Mouse (Mus musculus) myocyte (in vitro differentiated cells): ENCODE data around the gene Fgfr1op2. TPM values are rescaled to one million over a fixed set of nuclear protein-coding genes. Genes with fewer than 3 reads are reported as not detected.

Experiments used
- H3K27me3 ChIP-seq: one replicate; pipeline ENCODE4 v1.6.1; 2011; ENCODE audit not compliant: control insufficient read depth, insufficient read depth, insufficient read length
- H3K36me3 ChIP-seq: one replicate; pipeline ENCODE4 v1.6.1; 2011; ENCODE audit not compliant: control insufficient read depth, insufficient read depth
- H3K4me2 ChIP-seq: one replicate; pipeline ENCODE4 v1.6.1; 2011; ENCODE audit warnings: low read depth, control low read depth
- H3K4me3 ChIP-seq: one replicate; pipeline ENCODE4 v1.5.1; 2011; ENCODE audit warnings: mild to moderate bottlenecking, control low read depth, moderate library complexity
- H3K79me2 ChIP-seq: one replicate; pipeline ENCODE4 v1.6.1; 2011; ENCODE audit not compliant: control insufficient read depth, insufficient read depth
- H3ac ChIP-seq: one replicate; pipeline ENCODE4 v1.6.1; 2011; ENCODE audit not compliant: control insufficient read depth, insufficient read length
- E2F4 ChIP-seq: IDR thresholded peaks from one replicate; pipeline ENCODE4 v1.6.1; 2011; ENCODE audit warnings: mild to moderate bottlenecking, control low read depth, moderate library complexity; ENCODE audit not compliant: insufficient read depth
- POLR2A ChIP-seq: IDR thresholded peaks from one replicate; pipeline ENCODE4 v1.6.1; 2011; ENCODE audit warnings: low read depth, mild to moderate bottlenecking, control low read depth, moderate library complexity; ENCODE audit not compliant: insufficient read length
- polyA plus RNA-seq: library from polyadenylated mRNA; unstranded; fragments of >200 nt; fragmentation: generic; extraction: Trizol; gene quantifications from one replicate; pipeline ENCODE4 v1.2.1, GENCODE M21; 2012; ENCODE audit warnings: missing spikeins

Fgfr1op2 gene
- polyA plus RNA-seq, 1 experiment, result 54.4 TPM

GRCm38 (mm10) chr6:146643184-146643570 is 66.2 kb downstream of the Fgfr1op2 start:
- peak; percentile 17 for TF ChIP-seq POLR2A
- TF ChIP-seq E2F4, result no peak
- H3K79me2 ChIP-seq, result peaks cover 56% of the 10 kb centered on the region
- H3K4me2 ChIP-seq, result peak overlapping the region; percentile 95
- H3ac ChIP-seq, result peak overlapping the region; percentile 30
- no peaks in the 10 kb centered on the region for H3K27me3 ChIP-seq
- H3K36me3 ChIP-seq, result no peaks in the 10 kb centered on the region
- peak overlapping the region; percentile 88 for H3K4me3 ChIP-seq

Other genes starting within 250 kb of the Fgfr1op2 start
- 4.7 TPM for gene Itpr2, start 75.0 kb upstream of the Fgfr1op2 start, polyA plus RNA-seq
- 18.4 TPM for gene Ints13, start 632 bp downstream of the Fgfr1op2 start, polyA plus RNA-seq
- 53.5 TPM for gene Med21, start 65.3 kb downstream of the Fgfr1op2 start, polyA plus RNA-seq
- gene Tm7sf3, start 65.6 kb downstream of the Fgfr1op2 start, polyA plus RNA-seq, result 9.3 TPM
- gene Stk38l, start 147.8 kb downstream of the Fgfr1op2 start, polyA plus RNA-seq, result 6.9 TPM
- gene Arntl2, start 218.9 kb downstream of the Fgfr1op2 start, polyA plus RNA-seq, result 0.52 TPM